Mouse (Mus musculus) CD4-positive, CD25-positive, alpha-beta regulatory T cell, adult 4 months (primary cell): ENCODE data around the gene Tcaf1. TPM values are rescaled to one million over a fixed set of nuclear protein-coding genes. Genes with fewer than 3 reads are reported as not detected.

Experiments used
- ATAC-seq: one replicate; pipeline ENCODE4 v1.8.0; 2017
- polyA plus RNA-seq, 2 experiments: library from polyadenylated mRNA; unstranded; fragments of 100-300 nt; shearing (Covaris generic); gene quantifications; one replicate each; pipeline ENCODE4 v1.2.1; 2017

Tcaf1 gene
- polyA plus RNA-seq: not detected

DNA sequence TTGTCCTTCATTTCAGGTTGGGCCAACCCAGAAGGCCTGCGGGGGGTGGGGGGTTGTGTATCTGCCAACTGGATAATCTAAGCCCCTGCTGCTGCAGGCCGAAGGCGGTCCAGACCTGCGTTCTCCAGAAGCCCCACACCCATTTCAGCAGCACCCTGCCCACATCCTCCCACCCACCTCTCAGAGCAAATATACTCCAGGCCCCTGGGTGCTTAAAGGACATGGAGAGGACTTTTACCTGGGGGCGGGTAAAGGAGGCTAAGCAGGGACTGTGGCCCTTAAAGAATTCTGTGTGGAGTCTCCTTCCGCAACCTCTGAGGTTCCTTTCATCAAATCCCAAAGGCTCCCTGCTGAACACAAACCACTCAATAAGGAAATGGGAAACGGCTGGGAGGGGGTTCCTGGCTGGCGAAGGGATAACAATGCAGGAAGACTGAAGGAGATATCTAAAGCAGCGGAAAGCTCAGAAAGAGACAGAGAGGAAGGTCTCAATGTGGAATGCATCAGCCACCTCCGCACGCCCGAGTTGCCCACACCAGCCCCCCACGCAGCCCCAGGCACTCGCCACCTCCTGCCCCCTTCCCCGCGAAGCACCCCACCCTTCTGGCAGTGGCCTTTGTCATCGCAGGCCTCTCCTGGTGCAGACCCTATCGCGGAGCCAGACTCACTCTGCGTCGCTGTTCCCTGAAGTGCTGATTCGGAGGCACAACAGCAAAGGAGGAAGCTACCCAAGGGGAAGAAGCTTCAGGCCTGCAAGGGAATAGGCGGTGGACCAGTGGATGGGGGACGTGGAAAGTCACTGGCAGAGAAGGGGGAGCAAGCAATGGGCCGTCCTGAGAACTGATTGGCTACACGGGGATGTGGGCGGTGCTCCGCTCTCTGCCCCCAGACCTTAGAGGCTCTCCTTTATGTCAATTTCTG is at the start of gene Tcaf1:
Gene Tcaf1, minus strand, starts transcription at position 798 of the 921 bp plus-strand sequence.
- ATAC-seq: no peak

DNA sequence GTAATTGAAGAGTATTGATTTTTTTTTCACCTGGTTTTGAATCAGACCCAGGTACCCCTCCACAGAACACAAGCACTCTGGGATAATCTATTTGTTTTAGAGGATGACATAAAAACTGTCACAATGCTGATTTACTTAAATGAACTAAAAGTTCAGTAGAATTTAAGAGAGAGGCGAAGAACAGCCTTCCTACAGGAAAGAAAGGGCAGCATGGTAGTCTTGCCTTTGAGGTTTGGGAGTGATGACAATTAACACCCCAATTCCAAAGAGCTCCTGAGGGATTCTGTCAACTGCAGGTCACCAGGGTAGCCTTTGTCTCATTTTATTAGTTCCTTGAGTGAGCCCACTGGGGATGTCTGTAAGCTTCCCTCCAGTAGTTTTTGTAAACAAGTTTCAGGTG is 46.2 kb upstream of the Tcaf1 start, which contains the start of gene Olfr38:
Gene Olfr38, plus strand, starts transcription at position 301 of the 400 bp plus-strand sequence.
- no peak for ATAC-seq

DNA sequence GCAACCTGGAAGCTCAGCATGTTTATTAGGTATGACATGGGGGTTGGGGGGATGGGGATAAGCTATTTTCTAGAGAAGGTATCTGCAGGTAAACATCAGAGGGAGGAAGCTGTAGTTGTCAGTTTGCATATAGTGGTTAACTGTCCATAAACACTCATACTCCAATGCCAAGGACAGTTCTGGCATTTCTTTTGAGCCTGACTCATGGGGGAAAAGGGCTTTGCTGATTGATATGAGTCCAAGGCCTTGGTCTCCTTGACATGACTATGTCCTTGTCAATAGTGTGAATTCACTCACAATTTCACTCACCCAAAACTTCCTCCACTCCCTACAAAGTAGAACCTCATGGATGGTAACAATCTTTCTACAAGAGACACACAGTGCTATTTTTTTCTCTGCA is 38.0 kb upstream of the Tcaf1 start:
- no peak for ATAC-seq

DNA sequence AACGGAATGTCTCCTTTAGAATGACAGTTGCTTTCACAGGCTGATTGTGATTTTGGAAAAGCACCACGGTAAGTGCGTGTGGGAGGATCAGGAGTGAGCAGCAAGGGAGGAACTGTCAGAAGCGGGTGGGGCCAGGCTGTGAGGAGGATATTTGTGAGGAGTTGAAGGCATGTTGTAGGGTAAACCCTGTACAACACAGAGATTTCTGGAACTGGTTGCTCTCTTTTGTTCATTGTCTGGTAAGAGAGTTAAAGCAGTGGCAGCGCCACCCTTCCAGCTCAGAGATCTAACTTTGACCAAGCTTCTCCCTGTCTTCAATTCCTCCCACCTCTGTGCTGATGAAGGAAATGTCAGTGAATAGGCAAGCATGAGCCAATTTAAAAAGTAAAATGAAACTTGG is 32.4 kb upstream of the Tcaf1 start:
- no peak for ATAC-seq

DNA sequence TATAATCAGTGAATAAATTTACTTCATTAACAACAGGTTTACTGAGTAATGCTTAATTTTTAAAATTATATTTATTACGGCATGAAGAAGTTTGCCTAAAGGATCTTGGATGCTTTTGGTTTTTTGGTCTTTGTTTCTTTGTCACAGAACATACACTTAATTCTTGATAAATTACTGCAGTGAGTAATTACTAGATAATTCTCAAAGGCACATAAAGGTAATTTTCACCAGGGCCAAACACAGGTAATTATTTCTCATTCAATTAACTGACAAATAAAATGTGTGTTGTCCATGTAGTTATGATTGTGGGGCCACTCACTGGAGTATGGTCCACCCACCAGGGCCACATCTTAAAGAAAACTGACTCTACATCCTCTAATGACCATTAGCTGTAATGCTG is 29.2 kb upstream of the Tcaf1 start, which contains the start of gene Olfr453:
Gene Olfr453, plus strand, starts transcription at position 301 of the 400 bp plus-strand sequence.
- no peak for ATAC-seq

DNA sequence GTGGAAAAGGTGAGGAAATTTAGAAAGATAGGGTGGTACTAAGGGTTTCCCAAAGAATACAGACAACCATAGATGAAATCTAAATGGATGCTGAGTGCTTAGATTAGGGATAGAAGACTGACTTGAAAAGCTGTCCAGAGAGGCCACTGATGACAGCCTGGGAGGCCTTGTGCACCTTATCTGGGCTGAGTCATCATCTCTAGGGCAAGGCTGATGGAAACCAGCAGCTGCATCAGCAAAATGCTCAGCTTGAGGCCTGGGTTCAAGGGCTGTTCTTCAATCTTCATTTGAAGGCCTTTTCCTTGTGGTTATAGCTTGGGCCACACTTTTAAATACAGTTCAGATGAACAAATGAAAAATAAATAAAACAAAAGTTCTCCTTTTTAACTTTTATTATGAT is 8.1 kb upstream of the Tcaf1 start:
- ATAC-seq: no peak

DNA sequence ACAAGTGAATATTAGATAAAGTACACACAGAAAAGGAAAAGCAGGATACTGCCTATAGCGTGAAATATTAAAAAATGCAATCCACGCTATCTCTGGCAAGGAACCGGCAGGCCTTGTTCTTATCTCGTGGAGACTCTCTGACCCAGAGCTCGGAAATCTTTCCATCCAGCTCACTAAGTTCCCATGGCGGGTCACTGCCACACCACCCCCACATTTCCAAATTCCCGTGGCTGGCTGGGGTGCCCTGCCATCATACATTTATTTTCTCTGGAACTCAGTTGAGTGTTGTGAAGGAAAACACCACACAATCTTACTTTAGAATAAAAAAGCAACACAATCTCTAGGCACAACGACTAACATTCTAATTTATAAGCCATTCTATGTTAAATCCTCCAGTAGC is 4.8 kb upstream of the Tcaf1 start:
- ATAC-seq: no peak

DNA sequence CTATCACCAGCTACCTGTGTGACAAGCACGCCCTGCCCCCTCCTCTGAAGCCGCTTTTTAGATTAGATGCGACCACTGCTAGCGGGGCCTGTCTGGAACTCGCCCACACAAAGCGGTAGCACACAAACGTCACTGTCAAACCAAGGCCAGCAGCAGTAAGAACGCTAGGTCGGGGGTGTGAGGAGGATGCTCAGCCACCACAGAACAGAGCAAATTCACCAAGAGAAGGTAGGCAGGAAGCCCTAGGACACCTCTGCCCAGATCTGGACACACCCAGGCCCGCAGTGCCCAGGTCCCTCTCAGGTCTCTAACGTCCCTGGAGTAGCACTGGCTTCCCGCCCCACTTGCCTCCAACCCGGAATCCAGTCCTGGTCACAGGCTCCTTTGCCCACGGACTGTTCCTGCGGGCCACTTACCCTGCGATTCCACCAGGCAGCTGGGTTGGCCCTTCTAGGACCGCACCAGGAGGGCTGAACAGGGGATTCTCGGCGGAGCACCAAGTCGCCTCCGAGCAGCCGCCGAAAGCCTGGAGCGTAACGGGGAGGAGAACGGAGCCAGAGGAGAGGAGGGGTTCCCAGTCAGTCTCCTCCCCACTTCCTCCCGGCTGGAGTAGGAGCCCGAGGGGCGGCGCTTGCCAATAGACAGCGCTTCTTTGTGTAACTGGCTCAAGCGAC is 17.2 kb downstream of the Tcaf1 start:
- ATAC-seq: no peak

DNA sequence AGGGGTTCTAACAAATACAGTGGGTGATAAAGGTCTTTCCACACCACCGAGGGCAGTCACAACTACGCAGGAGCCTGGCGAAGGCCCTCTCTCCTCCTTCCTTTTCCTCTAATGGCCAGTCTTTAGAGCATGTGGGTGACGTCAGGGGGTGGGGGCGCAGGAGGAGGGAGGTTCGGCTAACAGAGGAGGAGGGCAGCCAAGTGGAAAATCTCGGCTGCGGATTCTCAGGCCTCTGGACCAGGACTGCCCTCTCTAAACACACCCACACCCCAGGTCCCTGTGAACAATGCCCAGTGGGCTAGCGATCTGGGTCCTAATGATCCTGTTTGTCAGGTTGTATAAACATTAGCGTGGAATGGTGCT is 17.8 kb downstream of the Tcaf1 start:
- ATAC-seq: no peak

DNA sequence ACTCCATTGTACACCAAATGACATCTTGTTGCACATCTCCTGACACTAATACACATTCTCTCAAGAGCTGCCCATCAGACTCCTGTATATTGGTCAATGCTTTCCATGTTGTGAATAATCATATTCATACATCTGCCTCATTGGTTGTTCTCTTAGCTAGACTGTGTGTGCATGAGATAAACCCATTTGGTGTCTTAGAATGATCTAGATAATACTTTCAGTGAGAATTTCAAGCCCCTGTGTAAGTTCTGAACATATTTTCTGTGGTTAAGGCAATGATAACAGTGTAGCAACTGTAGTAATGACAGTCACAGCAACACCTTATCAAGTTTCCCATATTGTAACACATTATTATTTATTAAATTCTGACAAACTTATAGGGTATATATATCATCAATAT is 20.1 kb downstream of the Tcaf1 start:
- no peak for ATAC-seq

DNA sequence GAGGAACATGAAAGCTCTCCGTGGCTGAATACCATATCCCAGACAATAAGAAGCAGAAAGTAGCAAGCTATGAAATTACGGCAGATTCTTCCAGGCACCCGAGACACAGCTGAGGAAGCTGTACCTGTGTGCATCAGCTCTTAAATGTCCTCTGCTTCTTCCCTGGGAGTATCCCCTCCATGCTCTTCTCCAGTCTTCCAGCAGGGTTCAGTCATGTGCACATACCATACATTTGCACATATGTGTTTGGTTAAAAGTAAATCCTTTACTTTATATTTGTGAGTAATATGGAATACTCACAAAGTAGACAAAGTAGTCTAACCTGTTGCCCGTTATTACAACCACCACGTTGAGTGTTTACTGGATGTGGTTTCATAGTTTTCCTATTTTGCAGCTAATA is 22.0 kb downstream of the Tcaf1 start:
- ATAC-seq: no peak

DNA sequence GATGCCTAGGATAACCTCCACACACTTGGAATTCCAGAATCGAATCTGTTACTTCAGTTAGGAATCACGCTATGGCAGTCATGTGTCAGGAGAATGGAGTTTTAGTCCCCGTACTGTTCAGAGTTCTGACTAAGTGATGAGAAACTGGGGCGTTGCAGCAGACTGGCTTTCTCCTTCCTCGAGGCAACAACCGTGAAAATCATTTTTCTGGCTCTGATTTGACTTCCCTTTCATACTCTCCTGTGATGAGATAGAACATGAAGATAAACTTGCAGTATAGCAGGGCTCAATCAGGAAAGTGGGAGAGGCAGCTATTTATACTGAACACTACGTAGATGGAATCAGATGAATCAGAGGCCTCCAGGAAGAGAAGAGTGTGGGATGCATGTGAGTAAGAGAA is 29.8 kb downstream of the Tcaf1 start:
- ATAC-seq: no peak

DNA sequence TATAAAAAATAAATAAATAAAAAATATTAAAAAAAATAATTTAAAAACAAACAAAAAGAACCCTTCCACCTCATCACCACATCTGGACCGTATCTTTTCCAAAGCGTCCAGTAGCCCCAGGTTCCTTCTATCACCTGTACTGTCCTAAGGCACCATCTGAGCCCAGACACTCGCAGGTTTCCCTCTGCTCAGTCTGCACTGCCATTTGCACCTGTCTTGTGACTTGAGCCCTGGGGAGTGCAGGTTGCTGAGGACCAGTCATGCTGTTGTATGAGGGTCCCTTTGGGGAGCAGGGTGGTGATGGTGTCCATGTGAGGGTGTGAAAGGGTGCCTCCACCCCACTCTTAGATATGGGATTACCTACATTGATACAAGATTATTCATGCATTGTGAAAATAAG is 33.9 kb downstream of the Tcaf1 start:
- ATAC-seq: no peak

DNA sequence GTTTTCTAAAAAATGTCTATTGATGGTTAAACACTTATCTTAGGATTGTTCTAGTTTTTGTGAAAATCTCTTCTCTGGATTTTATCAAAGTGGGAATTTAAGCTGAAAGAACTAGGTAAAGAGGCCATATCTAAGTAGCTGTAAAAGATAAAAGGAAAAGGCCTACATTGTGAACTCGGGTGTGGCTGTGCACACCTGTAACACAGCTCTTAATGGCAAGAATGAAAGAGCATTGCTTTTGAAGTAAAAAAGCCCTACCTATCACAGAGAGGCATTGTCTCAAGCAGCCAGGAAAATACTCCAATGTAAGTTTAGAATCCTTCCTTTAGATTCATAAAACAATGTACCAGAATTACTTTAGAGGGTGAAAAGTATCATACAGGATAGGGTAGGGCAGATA is 38.1 kb downstream of the Tcaf1 start:
- ATAC-seq: no peak

DNA sequence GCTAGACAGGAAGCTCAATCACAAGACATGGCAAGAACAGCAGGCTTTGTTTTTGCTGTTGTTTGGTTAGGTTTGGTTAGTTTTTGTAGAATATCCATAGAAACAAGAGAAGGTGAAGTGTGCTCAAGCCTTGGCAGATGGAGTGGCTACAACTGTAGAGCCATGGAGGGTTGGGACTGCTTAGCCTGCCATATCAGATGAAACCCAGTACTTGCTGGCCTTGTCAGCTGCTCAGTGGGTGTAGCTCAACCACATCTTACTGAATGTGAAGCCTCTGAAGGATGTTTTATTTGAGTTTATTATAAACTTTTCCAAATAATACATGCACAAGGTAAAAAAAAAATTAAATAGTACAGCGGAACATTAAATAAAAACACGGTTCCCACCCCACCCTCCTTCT is 42.2 kb downstream of the Tcaf1 start:
- no peak for ATAC-seq

DNA sequence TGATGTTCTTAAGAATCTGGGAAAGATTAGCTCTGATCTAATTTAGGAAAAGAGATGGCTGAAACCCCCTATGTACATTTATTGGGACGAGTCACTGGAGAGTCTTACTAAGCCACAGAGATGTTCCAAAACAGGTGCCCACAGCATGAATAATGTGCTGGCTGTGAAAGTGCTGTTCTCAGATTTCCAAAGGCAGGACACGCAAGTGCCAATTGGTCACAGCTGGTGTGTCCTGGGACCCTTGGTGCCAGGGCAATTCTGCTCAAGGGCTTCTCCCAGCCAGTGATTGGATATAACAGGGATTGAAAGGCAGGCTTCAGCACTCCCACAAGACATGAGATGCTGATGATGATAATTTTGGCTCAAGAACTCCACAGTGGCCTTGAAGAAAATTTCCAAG is 48.1 kb downstream of the Tcaf1 start:
- no peak for ATAC-seq

DNA sequence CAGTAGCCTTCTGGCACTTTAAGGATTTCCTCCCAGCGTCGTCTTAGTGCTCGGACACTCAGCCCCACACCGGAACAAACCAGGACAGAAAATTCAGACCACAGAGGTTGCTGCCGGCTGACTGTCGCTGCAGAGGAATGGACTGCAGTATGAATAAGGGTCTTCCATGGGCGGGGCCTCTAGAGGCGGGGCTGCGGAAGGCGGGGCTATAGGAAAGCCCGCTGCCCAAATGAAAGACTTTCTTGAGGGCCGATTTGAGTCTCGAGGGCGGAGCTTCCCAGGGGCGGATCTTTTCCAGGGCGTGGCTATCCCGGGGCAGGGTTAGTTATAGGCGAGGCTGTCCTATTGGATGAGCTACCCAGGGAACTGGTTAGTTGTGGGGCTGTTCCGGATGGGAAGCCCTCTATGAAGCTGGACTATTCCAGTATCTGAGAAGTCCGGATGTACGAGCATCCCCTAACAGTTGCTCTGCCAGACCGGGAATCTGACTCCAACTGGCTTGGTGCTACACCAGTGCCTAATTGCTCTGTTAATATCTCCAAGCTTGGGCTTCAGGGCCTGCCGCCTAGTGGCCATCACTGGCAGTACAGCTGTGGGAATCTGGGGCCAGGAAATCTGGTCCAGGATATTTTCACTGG is 64.9 kb downstream of the Tcaf1 start, which contains the start of gene Tcaf2:
Gene Tcaf2, minus strand, starts transcription at position 343 of the 638 bp plus-strand sequence.
- no peak for ATAC-seq

DNA sequence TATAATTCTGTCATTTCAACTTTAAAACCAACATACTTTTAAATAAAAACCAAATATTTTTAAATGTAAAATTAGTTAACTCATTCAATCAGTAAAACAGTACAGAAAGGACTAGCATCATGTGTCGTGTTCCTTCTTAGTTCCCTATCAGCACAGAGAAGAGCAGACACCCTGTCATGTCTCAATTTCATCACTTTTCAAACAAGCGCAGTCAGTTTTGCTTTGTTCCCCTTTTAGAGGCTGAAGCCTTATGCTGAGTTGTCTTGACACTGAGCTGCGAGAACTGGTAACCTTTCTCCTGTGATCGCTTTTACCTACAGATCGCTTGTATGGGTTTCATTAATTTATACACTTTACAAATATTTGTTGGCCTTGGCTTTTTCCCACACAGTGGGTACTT is 75.5 kb downstream of the Tcaf1 start:
- ATAC-seq: no peak

DNA sequence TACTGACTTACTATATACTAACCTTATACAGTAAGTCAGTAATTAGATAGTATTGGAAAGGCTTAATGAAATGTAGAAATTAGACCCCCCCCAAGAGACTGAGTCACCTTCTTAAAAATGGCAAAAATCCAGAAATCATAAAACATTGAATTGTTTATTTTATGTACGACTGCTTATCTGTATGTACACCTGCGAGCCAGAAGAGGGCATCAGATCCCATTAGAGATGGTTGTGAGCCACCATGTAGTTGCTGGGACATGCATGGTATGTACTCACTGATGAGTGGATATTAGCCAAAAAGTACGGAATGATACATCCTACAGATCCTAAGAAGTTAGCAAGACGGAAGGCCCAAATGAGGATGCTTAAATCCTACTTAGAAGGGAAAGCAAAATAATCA is 78.5 kb downstream of the Tcaf1 start:
- ATAC-seq: no peak
